Mouse (Mus musculus): ENCODE measurements around the gene Dcp1a.

DNA sequence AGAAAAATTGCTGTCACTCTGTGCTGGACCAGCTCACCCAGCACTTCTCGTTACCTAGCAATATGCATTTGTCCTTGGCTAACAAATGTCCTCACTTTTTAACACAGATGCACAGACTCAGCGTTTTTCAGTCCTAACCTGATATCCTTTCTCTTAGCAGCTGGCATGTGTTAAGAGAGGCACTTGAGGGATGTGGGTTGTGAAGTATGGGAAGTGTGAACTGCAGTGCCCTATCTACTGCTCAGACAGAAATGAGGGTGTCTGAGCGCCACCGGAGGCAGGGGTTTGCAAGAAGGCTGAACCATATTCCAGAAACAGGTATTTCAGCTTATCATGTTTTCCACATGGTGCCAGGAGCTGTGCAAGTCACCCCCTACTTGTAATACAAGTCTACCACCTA lies 16.0 kb upstream of the Dcp1a start:
- TF ChIP-seq CTCF (IDR thresholded peaks at IDR 0.05; ENCODE audit: low read depth, low read length) (no peak), POLR2A (IDR thresholded peaks at IDR 0.05; ENCODE audit: borderline replicate concordance, low read depth, low read length) (no peak)

All from bone marrow macrophage, adult 2 months (primary cell).